Mouse (Mus musculus) lung, embryonic 14.5 days (tissue): ENCODE results near the gene Ift46. TPM values are rescaled to one million over a fixed set of nuclear protein-coding genes. Genes with fewer than 3 reads are reported as not detected.

Source experiments
- ATAC-seq: fragments of 200-750 bp; cut with Nextera tagmentation; 2 replicates; pipeline ENCODE4 v1.8.0; 2017; ENCODE audit warnings: mild to moderate bottlenecking, moderate TSS enrichment, moderate library complexity; ENCODE audit not compliant: insufficient read depth
- DNase-seq: peaks from one replicate; pipeline ENCODE4 v3.0.0-alpha.2; 2015
- H3K27ac ChIP-seq: fragments of 300-500 bp; sonication (generic); 2 replicates; pipeline ENCODE4 v1.5.1; 2014; ENCODE audit warnings: low read depth, mild to moderate bottlenecking, moderate library complexity
- H3K27me3 ChIP-seq: fragments of 300-500 bp; sonication (generic); 2 replicates; pipeline ENCODE4 v1.6.1; 2014; ENCODE audit warnings: low read length, control low read depth; ENCODE audit not compliant: insufficient read depth
- H3K36me3 ChIP-seq: fragments of 300-500 bp; sonication (generic); 2 replicates; pipeline ENCODE4 v1.6.1; 2014; ENCODE audit warnings: control low read depth; ENCODE audit not compliant: insufficient read depth
- H3K4me1 ChIP-seq: fragments of 300-500 bp; sonication (generic); 2 replicates; pipeline ENCODE4 v1.6.1; 2014; ENCODE audit warnings: antibody characterized with exemption, control low read depth; ENCODE audit not compliant: insufficient read depth
- H3K4me2 ChIP-seq: fragments of 300-500 bp; sonication (generic); 2 replicates; pipeline ENCODE4 v1.6.1; 2014; ENCODE audit warnings: mild to moderate bottlenecking
- H3K4me3 ChIP-seq: fragments of 300-500 bp; sonication (generic); 2 replicates; pipeline ENCODE4 v1.5.1; 2014; ENCODE audit warnings: low read depth, low read length
- H3K9ac ChIP-seq: fragments of 300-500 bp; sonication (generic); 2 replicates; pipeline ENCODE4 v1.6.1; 2014
- H3K9me3 ChIP-seq: fragments of 300-500 bp; sonication (generic); 2 replicates; pipeline ENCODE4 v1.6.1; 2016; ENCODE audit warnings: low read depth, low read length, control low read depth
- CTCF ChIP-seq: IDR thresholded peaks from 2 replicates; pipeline ENCODE4 v1.5.1; 2016; ENCODE audit warnings: antibody characterized with exemption, low read depth
- WGBS: fragments of 180-500 bp; shearing (Covaris S2); extraction: QIAGEN DNeasy Blood & Tissue Kit; methylation state at CpG from one replicate; pipeline ENCODE4 v1.1.7; 2014; 5-methylcytosine and 5-hydroxymethylcytosine counted together
- polyA plus RNA-seq: library from polyadenylated mRNA; unstranded; fragments of >200 nt; fragmentation: Nextera tagmentation; extraction: Ambion mirVana; gene quantifications from 2 replicates; pipeline ENCODE4 v1.2.1, GENCODE M21; 2014

Gene Ift46
- polyA plus RNA-seq, 1 experiment from 2014 or later = 106 TPM

- no peak for TF ChIP-seq CTCF
- H3K4me1 ChIP-seq = peaks cover 32% of the 10 kb centered on the region
- DNase-seq = no peak
- H3K4me3 ChIP-seq = peak overlapping the region; percentile 67
- peak overlapping the region; percentile 84 for H3K4me2 ChIP-seq
- H3K27me3 ChIP-seq = no peaks in the 10 kb centered on the region
- H3K27ac ChIP-seq = peak overlapping the region; percentile 27; the same call in 1 of the 2 replicates
- ATAC-seq = no peak
- peak overlapping the region; percentile 72 for H3K9ac ChIP-seq
- WGBS = 79% methylated on average over 3 of the region's 3 CpGs
- H3K36me3 ChIP-seq = peaks cover 20% of the 10 kb centered on the region; the same call in 1 of the 2 replicates
- no peaks in the 10 kb centered on the region for H3K9me3 ChIP-seq
Measured at GRCm38 (mm10) chr9:44721877-44722186, 45.9 kb upstream of the Ift46 start.

GRCm38 (mm10) chr9:44722575-44722974 is 45.1 kb upstream of the Ift46 start:
- Histone ChIP-seq H3K4me3 (no peak overlapping the region), H3K9ac (no peak overlapping the region), H3K9me3 (no peaks in the 10 kb centered on the region), H3K27ac (peak overlapping the region; percentile 66), H3K4me1 (peaks cover 39% of the 10 kb centered on the region), H3K36me3 (peaks cover 13% of the 10 kb centered on the region; the same call in 1 of the 2 replicates), H3K27me3 (no peaks in the 10 kb centered on the region), H3K4me2 (no peak overlapping the region)
- WGBS = 72% methylated on average over 7 of the region's 7 CpGs
- ATAC-seq (no peak), DNase-seq (no peak)
- TF ChIP-seq CTCF = no peak

GRCm38 (mm10) chr9:44723008-44723407 is 44.7 kb upstream of the Ift46 start:
- Histone ChIP-seq H3K4me3 (no peak overlapping the region), H3K4me2 (no peak overlapping the region), H3K36me3 (peaks cover 11% of the 10 kb centered on the region; the same call in 1 of the 2 replicates), H3K9me3 (no peaks in the 10 kb centered on the region), H3K9ac (no peak overlapping the region), H3K4me1 (peaks cover 39% of the 10 kb centered on the region), H3K27ac (peak overlapping the region; percentile 66), H3K27me3 (no peaks in the 10 kb centered on the region)
- ATAC-seq (no peak), DNase-seq (peak; percentile 45)
- WGBS = 34% methylated on average over 7 of the region's 7 CpGs
- no peak for TF ChIP-seq CTCF

GRCm38 (mm10) chr9:44723521-44724041 is 44.1 kb upstream of the Ift46 start:
- H3K36me3 ChIP-seq = peaks cover 11% of the 10 kb centered on the region; the same call in 1 of the 2 replicates
- DNase-seq (peak; percentile 70), ATAC-seq (no peak)
- no peak overlapping the region for H3K4me3 ChIP-seq
- H3K9ac ChIP-seq = no peak overlapping the region
- H3K27ac ChIP-seq = peak overlapping the region; percentile 66
- WGBS = 52% methylated on average over 11 of the region's 11 CpGs
- no peaks in the 10 kb centered on the region for H3K27me3 ChIP-seq
- H3K4me1 ChIP-seq = peaks cover 39% of the 10 kb centered on the region
- no peak for TF ChIP-seq CTCF
- H3K9me3 ChIP-seq = no peaks in the 10 kb centered on the region
- no peak overlapping the region for H3K4me2 ChIP-seq

GRCm38 (mm10) chr9:44724223-44724622 is 43.5 kb upstream of the Ift46 start:
- Histone ChIP-seq H3K4me1 (peaks cover 39% of the 10 kb centered on the region), H3K4me3 (no peak overlapping the region), H3K9me3 (no peaks in the 10 kb centered on the region), H3K27ac (peak overlapping the region; percentile 66), H3K9ac (no peak overlapping the region), H3K36me3 (peaks cover 9% of the 10 kb centered on the region; the same call in 1 of the 2 replicates), H3K27me3 (no peaks in the 10 kb centered on the region), H3K4me2 (peak overlapping the region; percentile 27; the same call in 1 of the 2 replicates)
- TF ChIP-seq CTCF = no peak
- peak; percentile 69 for DNase-seq
- peak; percentile 32 for ATAC-seq
- 31% methylated on average over 6 of the region's 6 CpGs for WGBS

- ATAC-seq (no peak), DNase-seq (no peak)
- TF ChIP-seq CTCF = no peak
- no peaks in the 10 kb centered on the region for H3K9me3 ChIP-seq
- H3K27me3 ChIP-seq = no peaks in the 10 kb centered on the region
- H3K9ac ChIP-seq = no peak overlapping the region
- peaks cover 39% of the 10 kb centered on the region for H3K4me1 ChIP-seq
- peaks cover 7% of the 10 kb centered on the region; the same call in 1 of the 2 replicates for H3K36me3 ChIP-seq
- H3K4me3 ChIP-seq = no peak overlapping the region
- WGBS = 37% methylated on average over 2 of the region's 2 CpGs
- peak overlapping the region; percentile 27; the same call in 1 of the 2 replicates for H3K4me2 ChIP-seq
- peak overlapping the region; percentile 66; the same call in 1 of the 2 replicates for H3K27ac ChIP-seq
Measured at GRCm38 (mm10) chr9:44724665-44725064, 43.0 kb upstream of the Ift46 start.

GRCm38 (mm10) chr9:44726431-44727146 is 41.1 kb upstream of the Ift46 start:
- Histone ChIP-seq H3K27ac (peak overlapping the region; percentile 52; the same call in 1 of the 2 replicates), H3K27me3 (no peaks in the 10 kb centered on the region), H3K4me2 (peak overlapping the region; percentile 10; the same call in 1 of the 2 replicates), H3K9me3 (no peaks in the 10 kb centered on the region), H3K4me1 (peaks cover 32% of the 10 kb centered on the region), H3K9ac (no peak overlapping the region; the same call in 1 of the 2 replicates), H3K4me3 (no peak overlapping the region), H3K36me3 (peaks cover 7% of the 10 kb centered on the region; the same call in 1 of the 2 replicates)
- 24% methylated on average over 10 of the region's 10 CpGs for WGBS
- DNase-seq (peak; percentile 39), ATAC-seq (0 out of 2 replicates have a peak, but pooled peaks have one; percentile 13)
- TF ChIP-seq CTCF = no peak
